Mouse (Mus musculus) stomach, postnatal 0 days (tissue): ENCODE results near the gene Stx17.

Source experiments
- CTCF ChIP-seq: IDR thresholded peaks from 2 replicates; pipeline ENCODE4 v1.5.1; 2016; ENCODE audit warnings: antibody characterized with exemption, low read depth, mild to moderate bottlenecking, moderate library complexity
- EP300 ChIP-seq: optimal IDR thresholded peaks from 2 replicates; pipeline ENCODE3; 2016; ENCODE audit warnings: antibody characterized with exemption

DNA sequence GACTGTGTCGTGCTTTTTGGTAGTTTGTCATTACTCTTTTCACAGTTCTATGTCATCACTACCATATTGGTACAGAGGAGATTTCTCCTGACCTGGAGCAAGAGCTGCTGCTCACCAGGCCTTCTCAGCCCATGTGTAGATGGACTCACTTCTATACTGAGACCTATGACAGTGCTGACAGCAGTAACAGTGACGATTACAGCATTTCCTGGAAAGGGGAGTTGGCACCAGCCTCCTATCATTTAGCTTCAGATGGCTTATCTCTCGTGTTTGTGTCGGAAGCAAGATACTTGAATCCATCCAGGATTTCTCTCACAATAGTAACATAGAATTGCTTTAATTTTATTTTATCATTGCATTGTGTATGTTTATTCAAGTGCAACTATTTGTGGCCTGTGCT is 35.7 kb downstream of the Stx17 start:
- TF ChIP-seq CTCF (no peak), EP300 (no peak)
